Mouse (Mus musculus) cortical plate, adult 2 months (tissue): Measurements from ENCODE around the gene Gm39566. TPM values are rescaled to one million over a fixed set of nuclear protein-coding genes. Genes with fewer than 3 reads are reported as not detected.

Experiments
- H3K27ac ChIP-seq: fragments of 200-500 bp; 2 replicates; pipeline ENCODE4 v1.5.1; 2012; ENCODE audit warnings: low read length, control low read depth, inconsistent platforms; ENCODE audit not compliant: insufficient read depth
- H3K4me1 ChIP-seq: fragments of 200-500 bp; 2 replicates; pipeline ENCODE4 v1.6.1; 2011; ENCODE audit warnings: low read length; ENCODE audit not compliant: control insufficient read depth, insufficient read depth
- H3K4me3 ChIP-seq: fragments of 200-500 bp; 2 replicates; pipeline ENCODE4 v1.5.1; 2011; ENCODE audit warnings: mild to moderate bottlenecking, low read length, control low read depth; ENCODE audit not compliant: insufficient read depth
- CTCF ChIP-seq: fragments of 200-500 bp; IDR thresholded peaks from 2 replicates; pipeline ENCODE4 v1.5.1; 2011; ENCODE audit warnings: mild to moderate bottlenecking, control low read depth, low read length; ENCODE audit not compliant: insufficient read depth; ENCODE audit errors: extremely low read depth
- POLR2A ChIP-seq: fragments of 200-500 bp; IDR thresholded peaks from 2 replicates; pipeline ENCODE4 v1.6.1; 2011; ENCODE audit warnings: mild to moderate bottlenecking, low read length, control low read depth; ENCODE audit not compliant: insufficient read depth; ENCODE audit errors: extremely low read depth
- polyA plus RNA-seq: library from polyadenylated mRNA; depleted of rRNA; stranded (reverse); fragments of >200 nt; gene quantifications from 2 replicates; pipeline ENCODE4 v1.2.3, GENCODE M21; 2012

The Gm39566 gene
- polyA plus RNA-seq, 1 experiment: not detected

DNA sequence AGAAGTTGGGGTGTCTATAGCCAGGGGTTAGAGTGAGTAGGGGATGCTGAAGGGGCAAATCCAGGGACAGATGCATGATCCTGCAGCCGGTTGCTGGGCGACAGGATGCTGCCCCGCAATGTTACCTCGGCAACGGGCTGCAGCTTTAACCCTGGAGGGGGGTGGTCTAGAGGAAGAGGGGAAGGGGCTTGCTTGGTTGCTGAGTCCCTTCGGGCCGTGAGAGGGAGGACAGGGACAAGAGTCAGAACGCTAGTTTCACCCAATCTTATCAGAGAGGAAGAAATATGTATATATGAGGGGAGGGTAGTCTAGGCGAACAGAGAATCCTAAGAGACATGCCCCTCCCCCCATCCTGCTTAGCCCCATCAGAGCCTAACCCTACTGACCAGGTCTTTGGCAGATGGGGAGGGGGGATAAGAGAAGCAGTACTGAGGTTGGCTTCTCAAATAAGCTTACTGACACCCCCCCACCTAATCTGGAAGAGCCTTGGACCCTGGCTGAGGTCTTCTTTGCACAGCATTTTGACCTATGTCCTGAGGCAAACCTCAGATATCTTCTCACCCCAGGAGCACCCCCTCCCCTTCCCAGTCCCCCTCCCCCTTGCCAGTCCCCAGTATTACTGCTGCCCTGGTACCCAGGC is 20.3 kb upstream of the Gm39566 start:
- no peak overlapping the region for H3K27ac ChIP-seq
- TF ChIP-seq CTCF: no peak
- no peak for TF ChIP-seq POLR2A
- peak overlapping the region; percentile 76 for H3K4me3 ChIP-seq
- peaks cover 6% of the 10 kb centered on the region for H3K4me1 ChIP-seq

DNA sequence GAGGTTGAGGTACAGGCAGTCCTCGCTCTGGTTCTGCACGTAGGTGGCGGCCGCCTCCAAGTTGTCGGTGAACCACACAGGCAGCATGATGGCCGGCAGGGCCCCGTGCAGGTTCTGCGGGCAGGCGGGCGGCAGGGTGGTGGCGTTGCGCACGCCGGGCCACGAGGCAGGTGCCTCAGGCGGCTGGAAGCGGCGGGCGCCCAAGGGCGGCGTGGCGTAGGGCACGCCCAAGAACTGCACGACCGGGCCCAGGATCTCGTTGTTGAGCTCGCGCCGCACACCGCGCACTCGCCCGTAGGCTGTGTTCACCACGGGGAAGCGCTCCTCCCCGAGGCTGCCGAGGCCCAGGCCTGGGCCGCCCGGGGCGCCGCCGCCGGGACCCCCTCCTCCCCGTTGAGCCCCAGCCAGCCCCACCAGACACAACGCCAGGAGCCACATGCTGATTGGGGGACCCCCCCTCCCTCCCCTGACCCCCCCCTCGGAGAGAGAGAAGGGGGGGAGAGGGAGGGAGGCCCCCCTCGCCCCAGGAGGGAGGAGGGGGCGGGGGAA is 19.0 kb upstream of the Gm39566 start:
- TF ChIP-seq POLR2A (no peak), CTCF (no peak)
- Histone ChIP-seq H3K27ac (no peak overlapping the region), H3K4me1 (peaks cover 6% of the 10 kb centered on the region), H3K4me3 (peak overlapping the region; percentile 35; the same call in 1 of the 2 replicates)

DNA sequence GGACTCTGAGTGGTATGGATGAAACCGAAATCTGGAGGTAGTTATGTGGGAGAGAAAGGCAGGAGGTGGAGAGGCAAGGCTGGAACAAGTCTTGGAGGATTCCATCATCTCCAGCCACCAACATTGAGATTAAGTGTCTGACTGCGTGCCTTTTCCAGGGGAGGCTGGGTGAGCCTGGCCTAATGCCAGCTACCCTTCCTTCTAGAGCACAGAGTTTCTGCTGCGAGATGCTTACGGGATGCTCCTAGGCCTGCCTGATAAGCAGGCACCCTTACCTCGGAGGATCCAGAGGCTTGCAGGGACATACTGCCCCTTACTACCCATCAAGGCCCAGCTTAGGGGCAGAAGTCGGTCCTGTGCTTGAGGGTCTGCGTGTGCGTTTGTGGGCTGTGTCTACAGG is 18.5 kb upstream of the Gm39566 start:
- H3K27ac ChIP-seq: no peak overlapping the region
- peaks cover 6% of the 10 kb centered on the region for H3K4me1 ChIP-seq
- H3K4me3 ChIP-seq: peak overlapping the region; percentile 35; the same call in 1 of the 2 replicates
- TF ChIP-seq CTCF (no peak), POLR2A (no peak)

DNA sequence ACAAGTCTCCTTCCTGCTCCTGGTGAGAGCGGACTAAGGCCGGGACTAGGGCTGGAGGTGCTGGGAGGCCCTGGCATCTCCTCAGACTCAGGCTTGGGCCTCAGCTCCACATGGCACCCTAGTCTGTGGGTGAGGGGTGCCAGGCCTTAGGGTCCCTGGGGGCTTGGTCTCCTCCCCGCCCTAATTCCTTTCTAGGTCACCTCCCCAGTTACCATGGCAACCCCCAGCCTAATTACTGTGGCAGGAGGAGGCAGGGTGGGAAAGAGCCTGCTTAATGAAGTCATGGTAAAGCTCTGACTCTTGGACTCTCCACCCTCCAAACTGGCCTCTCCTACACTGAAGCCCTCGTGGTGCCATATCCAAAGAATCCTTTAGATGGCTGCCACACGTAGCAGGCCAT is 13.7 kb upstream of the Gm39566 start:
- TF ChIP-seq POLR2A (no peak), CTCF (no peak)
- Histone ChIP-seq H3K4me1 (peaks cover 6% of the 10 kb centered on the region), H3K4me3 (no peak overlapping the region), H3K27ac (no peak overlapping the region)

DNA sequence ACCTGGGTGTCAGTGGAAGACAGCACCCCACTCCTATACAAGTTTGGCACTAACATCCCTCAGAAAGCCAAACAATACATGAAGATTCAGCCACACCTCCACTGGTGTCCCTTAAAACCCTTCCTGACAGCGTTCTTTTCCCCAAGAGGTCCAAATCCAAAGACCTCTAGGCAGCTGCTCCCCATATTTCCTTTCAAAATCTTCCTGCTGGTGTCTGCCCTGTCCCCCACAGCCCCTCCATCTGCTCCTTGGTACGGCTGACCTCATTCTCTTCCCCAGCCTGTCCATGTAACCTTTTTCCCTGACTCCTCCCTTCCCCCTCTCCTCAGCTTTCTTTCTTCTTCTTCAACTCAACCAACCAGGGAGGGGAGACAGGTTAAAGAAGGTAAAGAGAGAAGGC is 8.4 kb upstream of the Gm39566 start:
- H3K4me3 ChIP-seq: no peak overlapping the region
- no peaks in the 10 kb centered on the region for H3K4me1 ChIP-seq
- TF ChIP-seq CTCF: no peak
- H3K27ac ChIP-seq: no peak overlapping the region

DNA sequence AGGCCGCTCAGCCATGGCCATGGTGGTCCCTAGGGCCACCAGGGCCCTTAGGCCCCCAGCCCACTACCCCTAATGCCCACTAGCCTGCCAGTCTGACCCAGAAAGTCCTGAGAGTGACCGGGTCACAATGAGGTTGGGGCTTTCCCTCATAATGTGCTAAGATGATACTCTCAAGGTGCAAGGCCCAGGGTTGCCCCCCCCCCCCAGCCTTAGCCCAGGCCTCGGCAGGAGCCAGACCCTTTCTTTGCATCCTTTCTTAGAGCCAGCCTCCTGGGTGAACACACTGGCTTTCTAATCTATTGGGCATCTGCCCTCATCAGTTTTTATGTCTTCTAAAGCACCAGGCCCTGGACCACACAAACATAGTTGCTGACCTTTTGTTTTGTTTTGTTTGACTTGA is 7.0 kb upstream of the Gm39566 start, which contains the start of gene Spem1:
Spem1 (minus strand) TSS at position 101 of the 400 bp plus-strand sequence.
- TF ChIP-seq POLR2A (no peak), CTCF (no peak)
- H3K4me3 ChIP-seq: no peak within 1 kb of the TSS
- no peaks in the 10 kb centered on the region for H3K4me1 ChIP-seq
- no peak within 1 kb of the TSS for H3K27ac ChIP-seq

DNA sequence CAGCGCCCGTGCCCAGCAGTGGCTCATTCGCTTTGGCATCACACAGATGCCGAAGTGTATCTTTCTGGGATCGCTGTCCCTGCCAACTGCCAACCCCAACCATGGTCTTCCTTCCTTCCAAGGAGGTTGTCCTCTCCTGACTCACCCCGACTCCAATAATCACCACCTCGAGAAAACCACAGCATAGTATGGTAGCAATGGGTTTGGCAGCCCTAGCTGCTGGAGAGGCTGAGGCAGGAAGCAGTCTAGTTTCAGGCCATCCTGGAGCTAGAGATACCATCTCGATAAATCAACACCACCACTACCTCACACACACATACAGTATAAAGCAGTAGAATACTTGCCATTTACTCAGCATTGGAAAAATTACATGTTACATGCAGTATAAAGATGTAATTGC is 3.8 kb upstream of the Gm39566 start:
- no peak for TF ChIP-seq CTCF
- no peak for TF ChIP-seq POLR2A
- H3K4me3 ChIP-seq: no peak overlapping the region

DNA sequence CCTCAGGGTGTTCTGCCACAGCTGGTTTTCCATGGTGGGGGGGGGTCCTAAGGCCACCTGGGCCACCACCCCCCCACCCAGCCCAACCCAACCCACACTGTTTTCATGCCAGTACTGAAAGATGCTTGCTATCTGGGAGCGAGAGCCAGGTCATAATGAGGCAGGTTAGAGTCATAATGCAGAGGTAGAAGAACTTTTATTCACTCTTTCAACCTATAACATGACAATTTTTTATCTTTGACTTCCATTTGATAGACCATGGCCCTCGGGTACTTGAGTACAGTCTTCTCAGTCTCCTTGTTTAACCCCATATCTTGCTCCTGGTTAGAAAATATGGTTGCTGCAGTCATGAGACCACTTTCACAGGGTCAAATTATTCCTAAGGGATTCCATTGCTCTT is 3.3 kb upstream of the Gm39566 start, which contains the start of gene Spem2:
Spem2 (minus strand) TSS at position 101 of the 400 bp plus-strand sequence.
- H3K4me3 ChIP-seq: no peak within 1 kb of the TSS
- TF ChIP-seq CTCF: no peak
- no peak for TF ChIP-seq POLR2A
- H3K4me1 ChIP-seq: no peaks in the 10 kb centered on the region
- H3K27ac ChIP-seq: no peak within 1 kb of the TSS

More for the DNA sequence above, 3.8 kb upstream of the Gm39566 start:
- Histone ChIP-seq H3K4me1 (no peaks in the 10 kb centered on the region), H3K27ac (no peak overlapping the region)

DNA sequence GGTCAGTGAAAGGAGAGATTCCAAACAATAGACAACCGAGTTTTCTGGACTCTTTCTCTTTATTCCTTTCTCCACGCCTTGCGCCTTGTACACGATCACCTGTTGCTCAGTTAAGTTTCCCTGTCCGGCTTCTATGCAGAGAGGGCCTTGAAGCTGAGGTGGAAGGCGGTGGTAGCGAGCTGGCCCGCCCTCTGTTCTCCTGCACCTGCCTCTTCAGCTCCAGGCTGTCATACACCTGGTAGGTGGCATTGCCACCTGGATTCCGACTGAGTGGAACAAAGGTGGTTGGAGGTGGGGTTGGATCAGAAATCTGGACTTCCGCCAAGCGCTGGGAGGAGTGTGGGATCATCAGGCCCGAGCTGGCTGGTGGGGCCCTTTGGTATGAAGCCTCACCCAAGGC is 1.4 kb upstream of the Gm39566 start:
- H3K27ac ChIP-seq: no peak overlapping the region
- no peak overlapping the region for H3K4me3 ChIP-seq

DNA sequence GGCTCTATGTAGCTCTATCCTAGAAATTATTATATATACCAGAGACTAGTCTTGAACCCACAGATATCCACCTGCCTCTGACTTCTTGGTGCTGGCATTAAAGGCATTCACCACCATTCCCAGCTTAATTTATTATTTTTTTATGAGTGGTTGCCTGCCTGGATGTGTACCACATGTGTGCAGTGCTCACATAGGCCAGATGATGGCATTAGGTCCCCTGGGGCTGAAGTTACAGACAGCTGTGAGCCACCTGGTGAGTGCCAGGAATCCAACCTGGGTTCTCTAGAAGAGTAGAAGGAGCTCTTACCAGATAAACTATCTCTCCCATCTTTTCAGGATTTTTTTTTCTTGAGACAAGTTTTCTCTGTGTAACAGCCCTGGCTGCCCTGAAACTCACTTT is 4.8 kb downstream of the Gm39566 start:
- Histone ChIP-seq H3K27ac (no peak overlapping the region), H3K4me1 (no peaks in the 10 kb centered on the region), H3K4me3 (no peak overlapping the region)
- TF ChIP-seq CTCF (no peak), POLR2A (no peak)

More for the DNA sequence above, 1.4 kb upstream of the Gm39566 start:
- TF ChIP-seq CTCF: no peak
- H3K4me1 ChIP-seq: no peaks in the 10 kb centered on the region

DNA sequence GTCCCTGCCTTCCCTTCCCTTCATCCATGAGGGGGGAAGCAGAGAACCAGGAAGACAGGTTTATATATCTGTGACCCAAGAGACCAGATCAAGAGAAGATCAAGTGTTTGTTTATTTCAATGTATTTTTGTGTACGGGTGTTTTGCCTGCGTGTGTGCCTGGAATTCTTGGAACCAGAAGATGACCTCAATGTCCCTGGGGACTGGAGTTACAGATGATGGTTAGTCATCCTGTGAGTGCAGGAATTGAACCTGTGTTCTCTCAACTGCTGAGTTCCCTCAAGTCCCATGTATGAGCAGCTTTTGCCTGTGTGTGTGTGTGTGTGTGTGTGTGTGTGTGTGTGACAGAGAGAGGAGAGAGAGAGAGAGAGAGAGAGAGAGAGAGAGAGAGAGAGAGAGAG is 7.5 kb downstream of the Gm39566 start:
- Histone ChIP-seq H3K4me1 (no peaks in the 10 kb centered on the region), H3K4me3 (no peak overlapping the region), H3K27ac (no peak overlapping the region)
- TF ChIP-seq CTCF: no peak
- no peak for TF ChIP-seq POLR2A
